Mouse (Mus musculus): ENCODE measurements around the gene Ttll8.

The Ttll8 gene

DNA sequence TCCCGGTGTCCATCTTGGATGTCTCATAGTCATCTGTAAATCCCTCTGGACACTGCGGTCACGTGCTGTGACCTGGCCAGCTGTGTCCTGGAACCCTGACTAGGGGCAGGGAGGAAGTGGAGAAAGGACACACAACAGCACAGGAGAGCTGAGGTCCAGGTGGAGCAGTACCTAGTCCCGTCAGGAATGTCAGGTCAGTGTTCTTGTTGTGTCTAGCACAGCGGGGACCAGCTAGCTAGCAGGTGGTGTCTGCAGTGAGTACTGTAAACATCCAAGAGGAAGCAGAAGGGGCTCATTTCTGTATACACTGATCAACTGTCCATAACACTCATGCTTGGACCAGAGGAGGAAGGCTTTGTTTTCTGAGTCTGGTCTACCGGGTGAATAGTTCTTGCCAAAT, 68.8 kb downstream of the Ttll8 start:
- no peak for DNase-seq (ENCODE audit: low read depth in 1 of 2, low spot score in 2 of 2)

DNA sequence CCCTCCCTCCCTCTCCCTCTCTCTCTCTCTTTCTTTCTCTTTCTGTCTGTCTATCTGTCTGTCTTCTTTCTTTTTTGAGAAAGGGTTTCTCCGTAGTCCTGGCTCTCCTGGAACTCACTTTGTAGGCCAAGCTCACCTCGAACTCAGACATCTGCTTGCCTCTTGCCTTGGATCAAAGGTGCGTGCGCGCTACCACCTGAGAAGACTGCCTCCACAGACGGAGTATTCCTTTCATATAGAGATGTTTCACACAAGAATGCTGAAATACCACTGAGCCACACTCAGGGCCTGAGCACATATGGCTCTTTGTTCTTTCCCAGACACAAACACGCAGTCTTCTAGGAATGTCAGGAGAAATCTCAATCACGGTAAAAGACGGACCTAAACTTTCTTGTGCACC, 70.9 kb downstream of the Ttll8 start:
- DNase-seq (ENCODE audit: low read depth in 1 of 2, low spot score in 2 of 2) = no peak

DNA sequence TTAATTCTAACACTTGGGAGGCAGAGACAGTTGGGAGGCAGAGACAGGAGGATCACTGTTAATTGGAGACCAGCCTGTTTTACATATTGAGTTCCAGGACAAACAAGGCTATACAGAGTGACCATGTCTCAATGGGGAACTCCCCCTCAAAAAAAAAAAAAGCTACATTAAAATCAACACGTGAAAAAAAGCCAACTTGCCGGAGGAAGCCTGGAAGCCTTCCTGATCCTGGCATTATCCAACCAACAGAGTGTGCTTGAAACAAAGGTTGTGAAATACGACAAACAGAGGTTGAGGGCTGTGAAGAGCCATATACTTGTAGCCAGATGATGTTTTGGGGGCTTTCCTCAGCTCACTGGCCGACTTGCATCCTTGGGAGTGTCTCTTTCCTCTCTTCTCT, 71.4 kb downstream of the Ttll8 start:
- no peak for DNase-seq (ENCODE audit: low read depth in 1 of 2, low spot score in 2 of 2)

DNA sequence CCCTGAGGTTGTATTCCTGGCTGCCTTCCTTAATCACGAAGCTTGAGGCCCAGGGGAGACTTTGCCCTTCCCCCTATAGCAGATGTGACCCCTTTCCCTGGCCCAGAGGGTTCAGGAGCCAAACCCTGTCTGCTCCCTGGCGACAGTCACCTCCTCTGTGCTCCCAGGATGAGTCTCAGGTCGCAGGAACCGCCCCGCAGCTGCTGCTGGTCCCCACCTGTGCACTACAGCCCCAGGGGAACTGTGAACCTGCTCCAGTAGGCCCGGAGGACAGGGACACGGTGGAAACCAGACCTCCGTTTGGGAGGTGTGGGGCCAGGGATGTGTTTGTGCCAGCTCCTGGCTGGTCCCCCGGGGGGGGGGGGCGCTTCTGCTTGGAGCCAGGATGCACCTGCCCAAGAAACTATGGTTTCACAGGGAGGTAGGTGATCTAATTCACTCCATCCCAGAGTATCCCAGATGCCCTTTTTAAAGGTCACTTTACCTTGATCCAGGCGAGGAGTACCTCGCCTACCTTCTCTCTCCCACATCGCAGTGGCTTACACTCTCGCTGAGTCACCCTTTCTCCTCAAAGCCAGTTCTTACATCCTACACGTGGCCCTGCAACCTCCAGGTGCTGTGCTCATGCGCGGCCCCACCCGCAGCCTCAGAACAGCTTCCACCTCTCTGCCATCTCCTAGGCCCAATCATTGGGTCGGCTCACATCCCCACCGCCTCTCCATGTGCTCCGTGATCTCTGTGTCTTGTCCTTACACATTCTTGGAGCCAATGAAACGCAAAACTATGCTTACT, 72.8 kb downstream of the Ttll8 start:
- no peak for DNase-seq (ENCODE audit: low read depth in 1 of 2, low spot score in 2 of 2)

DNA sequence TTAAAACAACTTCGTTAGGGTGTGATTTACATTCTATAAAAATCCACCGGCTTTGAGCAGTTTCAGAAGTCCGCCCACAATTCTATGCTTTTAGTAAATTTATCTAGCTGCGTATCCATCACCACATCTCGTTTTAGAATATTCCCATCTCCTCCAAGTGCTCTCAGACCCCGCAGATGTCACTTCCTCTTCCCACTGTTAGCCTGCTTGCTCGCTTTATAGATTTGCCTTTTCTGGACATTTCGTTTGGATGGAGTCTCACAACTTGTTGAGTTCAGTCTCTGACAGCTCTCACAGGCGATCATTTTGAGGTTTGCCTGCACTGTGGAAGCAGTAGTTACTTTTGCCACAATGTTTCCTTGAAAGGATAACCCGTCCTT, 77.2 kb downstream of the Ttll8 start:
- DNase-seq (ENCODE audit: low read depth in 1 of 2, low spot score in 2 of 2) = no peak

DNA sequence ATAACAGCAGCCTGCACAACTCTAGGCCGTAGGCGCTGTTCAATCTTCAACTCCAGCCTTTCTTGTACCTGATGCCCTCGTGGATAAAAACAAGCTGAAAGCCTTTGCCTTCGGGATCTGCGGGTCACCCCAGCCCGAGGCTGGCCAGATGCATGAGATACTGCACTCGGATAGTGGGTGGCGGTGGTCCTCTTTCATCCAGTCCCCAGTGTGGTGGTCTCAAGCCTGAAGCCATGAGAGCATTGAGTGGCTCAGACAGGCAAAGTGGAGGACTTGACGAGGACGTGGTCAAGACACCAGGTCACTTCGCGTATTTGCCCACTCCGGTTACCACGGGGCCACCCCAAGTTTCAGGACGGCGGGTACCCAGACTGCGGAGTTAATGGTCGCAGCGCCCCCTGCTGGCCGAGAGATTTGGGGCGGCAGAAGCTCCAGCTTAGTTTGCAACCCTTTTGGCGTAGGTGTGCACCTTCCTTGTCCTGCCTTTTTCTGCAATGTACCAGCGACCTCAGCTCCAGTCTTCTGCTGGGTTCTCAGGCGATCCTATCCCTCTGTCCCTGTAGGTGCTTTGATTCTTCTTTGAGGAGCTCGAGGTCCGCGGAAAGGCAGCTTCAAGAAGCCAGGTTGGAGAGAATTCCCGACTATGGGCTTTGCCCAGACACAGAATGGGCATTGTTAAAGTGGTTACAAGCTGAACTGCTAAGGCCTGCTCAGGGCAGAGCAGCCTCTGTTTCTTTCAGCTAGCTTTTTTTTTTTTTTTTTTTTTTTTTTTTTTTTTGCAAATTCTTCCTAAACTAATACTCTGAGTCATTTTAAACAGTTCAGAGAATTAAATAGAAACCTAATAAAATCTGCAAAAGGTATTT, 77.8 kb downstream of the Ttll8 start:
- peak in 1 of 2 experiments; percentile 69 for DNase-seq (ENCODE audit: low read depth in 1 of 2, low spot score in 2 of 2)

DNA sequence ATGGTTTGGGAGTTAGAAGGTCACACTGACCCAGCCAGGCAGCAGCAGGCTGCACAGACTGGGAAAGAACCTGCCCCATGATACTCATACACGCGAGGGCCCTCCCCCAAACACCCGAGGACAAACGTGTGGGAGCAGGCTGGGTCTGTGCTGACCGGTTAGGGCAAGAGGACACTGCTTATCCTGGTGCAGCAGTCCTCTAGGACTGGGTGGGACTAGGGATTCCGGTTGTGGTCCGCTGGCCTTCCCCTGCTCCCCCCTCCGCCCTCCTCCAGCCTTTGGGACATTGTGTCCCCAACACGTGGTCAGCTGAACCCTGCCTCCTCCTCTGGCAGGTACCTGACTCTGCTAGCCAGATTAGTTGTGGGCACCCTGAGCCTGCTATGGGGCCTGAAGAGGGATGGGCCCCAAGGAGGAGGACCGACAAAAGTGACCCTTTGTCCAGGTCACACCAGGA, 78.6 kb downstream of the Ttll8 start:
- DNase-seq (ENCODE audit: low read depth in 1 of 2, low spot score in 2 of 2) = no peak

DNA sequence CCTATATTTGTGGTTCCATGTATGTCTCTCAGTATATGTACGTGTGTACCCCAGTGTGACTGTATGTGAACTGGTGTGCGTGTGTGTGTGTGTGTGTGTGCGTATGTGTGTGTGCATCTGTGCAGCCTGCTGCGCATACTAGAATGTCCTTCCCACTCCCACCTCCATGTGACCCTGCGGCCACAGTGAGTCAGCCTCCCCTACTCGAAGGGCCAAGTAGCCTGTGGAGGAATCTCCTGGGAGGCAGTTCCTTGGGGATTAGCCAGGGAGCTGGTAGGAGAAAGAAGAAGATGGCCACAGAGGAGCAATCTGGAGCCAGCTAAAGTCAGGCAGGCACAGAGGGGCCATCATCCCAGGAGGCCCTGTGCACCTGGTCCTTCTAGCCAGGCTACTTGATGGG, 79.7 kb downstream of the Ttll8 start:
- DNase-seq (ENCODE audit: low read depth in 1 of 2, low spot score in 2 of 2) = no peak

DNA sequence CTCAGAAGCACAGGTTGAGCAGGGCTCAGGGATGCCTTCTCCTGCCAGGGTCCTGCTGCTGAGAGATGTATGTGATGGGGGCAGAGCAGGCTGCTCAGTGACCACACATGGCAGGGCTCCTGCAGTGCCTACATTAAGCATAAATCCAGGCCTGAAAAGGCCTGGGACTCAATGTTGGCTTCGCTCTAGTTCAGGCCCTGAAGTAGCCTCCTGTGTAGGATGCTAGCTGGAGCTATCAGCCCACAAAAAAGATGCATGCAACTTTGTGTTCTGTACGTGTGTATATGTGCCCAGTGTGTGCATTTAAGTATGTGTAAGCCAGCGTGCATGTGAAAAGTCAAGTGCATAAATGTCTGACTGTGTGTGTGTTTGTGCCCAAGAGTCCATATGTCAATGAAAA, 80.2 kb downstream of the Ttll8 start:
- DNase-seq (ENCODE audit: low read depth in 1 of 2, low spot score in 2 of 2) = no peak

DNA sequence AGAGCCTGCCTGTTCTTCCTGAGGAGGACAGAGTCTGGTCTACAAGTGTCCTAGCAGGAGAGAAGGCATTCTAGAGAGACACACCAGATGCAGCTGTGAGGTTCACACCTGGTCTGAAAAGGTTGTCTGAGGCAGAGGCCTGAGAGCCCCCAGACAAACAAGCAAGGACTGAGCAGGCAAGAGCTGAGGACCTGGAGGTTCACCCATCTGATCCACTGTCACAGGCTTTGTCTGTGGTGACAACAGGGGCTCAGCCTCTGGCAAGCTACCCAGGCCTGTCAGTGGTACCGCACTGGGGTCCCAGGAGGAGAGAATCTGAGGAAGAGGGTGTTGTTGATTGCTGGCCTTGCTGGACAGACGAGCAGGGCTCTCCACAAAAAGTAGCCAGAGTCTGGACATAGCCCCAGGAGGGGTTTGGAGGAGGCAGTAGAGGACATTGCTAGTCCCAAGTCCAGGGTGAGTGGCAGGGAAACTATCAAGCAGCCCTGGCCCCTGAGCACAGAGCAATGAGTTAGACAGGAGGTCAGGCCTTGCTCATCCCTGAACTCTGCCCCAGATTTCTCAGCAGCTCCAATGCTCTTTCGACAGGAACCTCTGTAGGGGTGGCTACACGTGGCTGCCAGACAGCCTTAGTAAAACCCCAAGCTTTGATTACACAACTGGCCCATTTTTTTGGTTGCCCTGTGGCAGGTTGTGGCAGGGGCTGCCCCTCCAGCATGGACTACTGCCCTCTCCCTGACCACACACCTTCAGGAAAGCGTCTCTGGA, 83.6 kb downstream of the Ttll8 start:
- DNase-seq (ENCODE audit: low read depth in 1 of 2, low spot score in 2 of 2) = no peak

DNA sequence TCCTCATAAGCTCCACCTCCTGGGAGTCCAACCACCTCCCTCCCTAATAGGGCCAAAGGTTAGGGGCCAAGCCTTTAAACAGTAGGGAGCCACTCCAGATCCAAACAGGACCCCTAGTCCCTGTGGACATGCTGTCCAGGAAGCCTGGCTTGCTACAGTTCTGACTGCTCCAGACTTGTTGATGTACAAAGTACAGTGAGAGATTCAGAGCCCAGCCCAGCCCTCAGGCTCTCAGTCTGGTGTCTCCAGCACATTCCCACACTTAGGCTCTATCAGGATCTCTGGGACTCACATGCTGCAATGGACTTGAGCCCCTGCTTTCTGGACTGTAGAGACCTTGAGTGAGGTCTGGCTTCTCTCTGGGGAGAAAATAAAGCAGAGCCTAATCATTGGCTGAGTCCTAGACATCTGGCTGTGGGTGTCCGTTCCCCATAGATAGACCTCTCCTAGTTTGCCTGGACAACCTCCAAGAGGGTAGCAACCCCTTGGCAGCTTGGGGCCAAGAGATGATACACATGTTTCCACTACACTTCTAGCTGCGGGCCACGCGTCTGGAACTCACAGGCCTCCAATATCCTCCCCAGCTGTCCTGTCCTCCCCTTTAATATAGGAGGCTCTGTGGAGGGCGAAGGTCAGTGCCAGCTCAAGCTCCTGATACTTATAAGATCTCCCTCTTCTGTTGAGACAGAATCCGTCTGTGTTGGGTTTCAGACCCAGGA, 86.0 kb downstream of the Ttll8 start:
- DNase-seq (ENCODE audit: low read depth in 1 of 2, low spot score in 2 of 2) = no peak

DNA sequence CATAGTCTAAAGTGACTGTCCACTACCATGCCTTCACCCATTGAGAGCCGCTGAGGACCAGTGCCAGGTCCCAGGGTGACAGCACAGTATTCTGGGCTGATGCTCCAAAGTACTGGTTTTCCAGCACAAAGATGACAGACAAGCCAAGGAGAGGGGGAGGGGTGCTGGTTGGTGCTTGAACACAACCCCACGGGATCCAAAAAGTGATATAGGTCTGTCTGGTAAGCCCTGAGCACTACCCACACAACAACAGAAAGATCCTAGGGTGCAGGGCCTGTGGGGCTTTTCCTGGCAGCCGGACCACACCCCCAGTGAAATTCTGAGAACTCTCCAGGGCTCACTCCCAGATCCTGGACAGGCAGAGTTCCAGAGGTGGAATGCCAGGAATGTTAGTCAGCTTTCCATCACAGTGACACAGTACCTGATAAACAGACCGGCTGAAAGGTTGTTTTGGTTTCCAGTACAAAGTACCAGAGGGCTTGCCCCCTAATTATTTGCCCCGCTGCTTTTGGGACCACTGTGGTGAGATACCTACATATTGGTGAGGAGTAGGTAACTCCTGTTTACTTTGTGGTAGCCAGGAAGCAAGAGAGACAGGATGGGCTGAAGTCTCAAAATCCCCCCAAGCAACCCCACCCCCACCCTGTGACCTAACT, 86.7 kb downstream of the Ttll8 start:
- no peak for DNase-seq (ENCODE audit: low read depth in 1 of 2, low spot score in 2 of 2)

DNA sequence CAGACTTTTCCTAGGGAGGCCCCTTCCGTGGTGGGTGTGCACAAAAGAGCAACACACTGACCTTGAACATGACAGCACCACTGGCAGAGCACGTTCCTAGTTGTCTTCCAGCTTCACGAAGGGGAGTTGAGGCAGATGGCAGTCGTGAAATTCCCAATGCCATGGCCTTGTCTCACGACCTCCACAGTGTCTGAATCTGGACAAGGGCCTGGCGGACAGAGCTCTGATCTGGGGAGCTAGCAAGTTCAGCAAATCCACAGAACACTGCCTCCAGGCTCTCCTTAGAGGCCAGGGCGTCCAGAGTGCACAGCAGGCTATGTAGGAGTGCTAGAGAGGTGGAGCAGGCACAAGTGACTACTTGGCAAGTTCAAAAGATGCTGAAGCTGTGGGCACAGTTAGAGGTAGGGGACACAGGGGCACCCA, 87.3 kb downstream of the Ttll8 start:
- no peak for DNase-seq (ENCODE audit: low read depth in 1 of 2, low spot score in 2 of 2)

DNA sequence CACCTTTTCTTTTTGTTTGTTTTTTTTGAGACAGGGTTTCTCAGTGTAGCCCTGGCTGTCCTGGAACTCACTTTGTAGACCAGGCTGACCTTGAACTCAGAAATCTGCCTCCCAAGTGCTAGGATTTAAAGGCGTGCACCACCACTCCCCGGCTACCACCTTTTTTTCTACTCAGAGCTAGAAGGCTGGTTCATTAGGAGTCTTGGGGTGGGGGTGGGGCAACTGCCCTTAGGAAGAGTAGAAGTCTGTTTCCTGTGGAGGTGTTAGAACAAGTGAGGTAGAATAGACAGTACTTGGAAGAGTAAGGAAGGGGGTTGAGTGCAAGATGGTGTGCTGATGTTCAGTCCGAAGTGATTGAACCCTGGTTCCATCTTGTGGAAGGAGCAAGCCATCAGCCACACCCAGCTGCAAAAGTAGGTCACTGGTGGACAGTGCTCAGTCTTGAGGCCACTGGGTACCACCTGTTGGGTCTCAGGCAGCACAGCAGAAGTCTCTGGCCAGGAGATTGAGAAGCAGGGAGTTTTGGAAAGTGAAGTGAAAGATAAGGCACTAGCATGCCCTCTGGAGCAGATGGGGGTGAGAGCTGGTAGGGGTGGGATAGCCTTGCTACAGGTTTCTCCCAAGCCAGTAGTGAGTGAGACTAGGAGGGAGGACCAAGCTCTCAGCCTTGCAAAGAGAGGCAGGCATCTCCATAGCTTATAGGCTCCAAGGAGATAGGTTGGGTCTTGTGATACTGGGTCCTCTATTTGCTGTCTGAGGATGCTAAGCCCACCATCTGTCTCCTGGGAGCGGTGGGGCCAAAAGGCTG, 88.1 kb downstream of the Ttll8 start:
- DNase-seq (ENCODE audit: low read depth in 1 of 2, low spot score in 2 of 2) = no peak

DNA sequence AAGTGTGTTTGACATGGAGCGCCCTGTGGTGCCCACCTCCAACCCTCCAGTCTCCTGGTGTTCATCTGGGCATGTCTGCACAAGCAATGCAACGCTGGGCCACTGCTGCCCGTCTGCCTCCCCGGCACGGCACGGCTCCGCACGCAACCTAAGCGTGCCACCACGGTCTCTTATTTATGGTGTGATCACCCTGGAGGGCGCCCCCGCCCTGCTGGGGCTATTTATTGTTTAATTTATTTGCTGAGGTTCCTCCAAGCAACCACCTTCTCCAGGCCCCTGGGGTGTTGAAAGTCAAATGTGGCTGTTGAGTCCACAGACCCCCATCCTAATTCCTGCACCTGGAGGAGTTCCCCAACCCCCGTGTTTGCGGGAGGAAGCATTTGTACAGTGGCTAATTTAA, 89.2 kb downstream of the Ttll8 start:
- no peak for DNase-seq (ENCODE audit: low read depth in 1 of 2, low spot score in 2 of 2)

DNA sequence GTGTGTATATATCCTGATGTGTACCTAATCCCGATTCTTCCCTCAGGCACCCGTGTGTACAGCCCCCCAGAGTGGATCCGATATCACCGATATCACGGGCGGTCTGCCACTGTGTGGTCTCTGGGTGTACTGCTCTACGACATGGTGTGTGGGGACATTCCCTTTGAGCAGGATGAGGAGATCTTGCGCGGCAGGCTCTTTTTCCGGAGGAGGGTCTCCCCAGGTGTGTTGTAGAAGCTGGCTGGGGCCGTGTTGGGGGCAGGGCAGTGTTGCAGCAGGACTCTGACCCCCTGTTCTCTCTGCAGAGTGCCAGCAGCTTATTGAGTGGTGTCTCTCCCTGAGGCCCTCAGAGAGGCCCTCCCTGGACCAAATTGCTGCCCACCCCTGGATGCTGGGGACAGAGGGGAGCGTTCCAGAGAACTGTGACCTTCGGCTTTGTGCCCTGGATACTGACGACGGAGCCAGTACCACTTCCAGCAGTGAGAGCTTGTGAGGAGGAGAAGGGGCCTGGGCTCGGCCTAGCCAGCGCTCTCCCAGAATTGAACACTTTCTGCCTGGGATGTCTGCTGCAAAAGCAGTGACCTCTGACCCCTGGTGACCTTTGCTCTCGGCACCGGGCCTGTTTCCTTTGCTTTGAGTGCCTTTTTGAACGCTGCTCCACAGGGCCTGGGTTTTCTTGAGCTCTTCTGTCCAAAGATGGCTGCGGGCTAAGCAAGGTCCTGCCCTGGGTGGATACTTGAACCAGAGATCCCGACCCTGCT, 89.8 kb downstream of the Ttll8 start:
- DNase-seq (ENCODE audit: low read depth in 1 of 2, low spot score in 2 of 2) = no peak

DNA sequence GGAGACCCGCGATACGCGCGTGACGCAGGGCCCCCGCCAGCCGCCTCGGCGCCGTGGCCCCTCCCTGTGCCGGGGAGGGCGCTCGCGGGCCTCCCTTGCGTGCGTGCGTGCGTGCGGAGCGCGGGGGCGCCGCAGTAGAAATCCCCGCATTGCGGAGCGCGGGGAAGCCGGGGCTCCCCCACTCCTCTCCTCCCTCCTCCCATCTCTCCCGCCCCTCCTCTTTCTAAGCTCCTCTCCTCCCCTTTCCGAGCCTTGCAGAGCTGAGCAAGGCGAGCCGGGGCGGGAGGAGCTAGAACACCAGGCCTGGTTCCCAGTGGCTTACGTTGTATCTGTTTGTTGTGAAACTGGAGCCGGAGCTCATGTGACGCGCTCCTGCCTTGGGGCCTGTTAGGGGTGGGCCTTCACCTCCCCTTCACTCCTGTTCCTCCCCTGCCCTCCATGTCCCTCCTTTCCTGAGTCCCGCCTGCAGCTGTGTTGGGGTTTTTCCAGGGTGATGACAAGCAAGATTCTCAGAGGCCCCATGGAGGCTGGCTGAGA, 90.5 kb downstream of the Ttll8 start:
- DNase-seq (ENCODE audit: low read depth in 1 of 2, low spot score in 2 of 2) = peak; percentile 69 to 84

DNA sequence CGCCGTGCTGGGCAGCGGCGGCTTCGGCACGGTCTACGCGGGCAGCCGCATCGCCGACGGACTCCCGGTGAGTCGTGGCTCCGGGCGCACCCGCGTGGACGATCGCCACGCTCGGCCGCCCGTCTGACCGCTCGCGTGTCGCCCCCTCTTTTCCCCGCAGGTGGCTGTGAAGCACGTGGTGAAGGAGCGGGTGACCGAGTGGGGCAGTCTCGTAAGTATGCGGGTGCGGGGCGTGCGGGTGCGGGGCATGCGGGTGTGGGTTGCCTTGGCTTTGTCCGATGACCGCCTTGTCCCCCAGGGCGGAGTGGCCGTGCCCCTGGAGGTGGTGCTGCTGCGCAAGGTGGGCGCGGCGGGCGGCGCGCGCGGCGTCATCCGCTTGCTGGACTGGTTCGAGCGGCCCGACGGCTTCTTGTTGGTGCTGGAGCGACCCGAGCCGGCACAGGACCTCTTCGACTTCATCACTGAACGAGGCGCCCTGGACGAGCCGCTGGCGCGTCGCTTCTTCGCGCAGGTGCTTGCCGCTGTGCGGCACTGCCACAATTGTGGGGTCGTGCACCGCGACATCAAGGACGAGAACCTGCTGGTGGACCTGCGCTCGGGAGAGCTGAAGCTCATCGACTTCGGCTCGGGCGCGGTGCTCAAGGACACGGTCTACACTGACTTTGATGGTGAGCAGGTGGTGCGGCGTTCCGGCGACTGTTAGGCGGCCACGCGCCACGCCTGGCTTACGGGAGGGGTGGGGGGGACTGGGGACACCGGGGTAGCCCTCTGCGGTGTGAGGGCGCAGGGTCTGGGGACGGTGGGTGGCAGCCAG, 91.1 kb downstream of the Ttll8 start:
- DNase-seq (ENCODE audit: low read depth in 1 of 2, low spot score in 2 of 2) = peak in 1 of 2 experiments; percentile 28

All from monocyte, adult 2 months (primary cell).